Mouse (Mus musculus) testis, adult 2 months (tissue): Measurements from ENCODE around the gene Plppr2.

Experiments used
- CTCF ChIP-seq: fragments of 200-500 bp; IDR thresholded peaks from 2 replicates; pipeline ENCODE4 v1.5.1; 2012; ENCODE audit warnings: low read depth, mild to moderate bottlenecking, inconsistent platforms, low read length, moderate library complexity; ENCODE audit not compliant: control insufficient read depth, insufficient read depth, insufficient replicate concordance
- POLR2A ChIP-seq: fragments of 200-500 bp; IDR thresholded peaks from 2 replicates; pipeline ENCODE4 v1.6.1; 2012; ENCODE audit warnings: low read depth, mild to moderate bottlenecking, inconsistent platforms, low read length, moderate library complexity; ENCODE audit not compliant: control insufficient read depth

DNA sequence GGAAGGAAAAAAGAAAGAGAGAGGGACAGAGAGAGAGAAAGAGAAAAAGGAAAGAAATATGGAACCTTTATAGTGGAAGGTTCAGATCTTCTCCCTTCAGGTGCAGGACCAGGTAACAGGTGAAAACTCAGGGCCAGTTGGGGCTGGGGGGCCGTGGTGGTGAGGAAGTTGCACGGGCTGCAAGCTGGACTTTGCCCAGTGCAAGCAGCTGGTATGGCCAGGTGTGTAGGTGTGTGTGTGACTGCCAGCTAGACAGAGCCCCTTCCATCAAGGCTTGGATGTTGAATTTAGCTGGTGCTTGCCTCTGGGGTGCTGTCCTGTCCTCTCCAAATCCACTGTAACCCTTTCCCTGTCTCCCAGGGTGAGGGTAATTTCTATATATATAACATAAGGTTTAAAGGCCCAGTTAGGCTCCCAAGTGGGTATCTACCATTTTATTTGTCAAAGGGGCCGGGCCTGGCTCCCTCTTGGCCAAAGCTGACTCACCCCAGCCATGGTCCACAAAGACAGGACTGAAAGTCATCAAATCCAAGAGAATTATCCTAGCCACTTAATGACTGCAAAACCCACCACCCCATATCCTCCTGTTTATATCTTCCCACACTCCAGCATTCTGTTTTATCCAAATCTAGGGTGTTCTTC is 19.9 kb upstream of the Plppr2 start:
- TF ChIP-seq POLR2A (no peak), CTCF (no peak)
